Mouse (Mus musculus) left cerebral cortex, postnatal 4 days (tissue): Measurements from ENCODE around the gene Evc2. TPM values are rescaled to one million over a fixed set of nuclear protein-coding genes. Genes with fewer than 3 reads are reported as not detected.

Source experiments
- DNase-seq: peaks from one replicate; pipeline ENCODE4 v3.0.0-alpha.2; 2022
- intact Hi-C: fragments of 180-260 bp; cut with DNase I; formaldehyde crosslinking; loops from one replicate; pipeline ENCODE4 v1.15.1; 2025
- total RNA-seq, 2 experiments: library from RNA; stranded (reverse); gene quantifications; 2 replicates each; pipeline ENCODE4 v1.2.3; 2021

Gene Evc2
- total RNA-seq, 2 experiments from 2014 or later: 4.2 TPM

- DNase-seq: no peak
- intact Hi-C loops: no loop called here
These were observed 129.3 kb downstream of the Evc2 start for GRCm38 (mm10) chr5:37467646-37468045.

GRCm38 (mm10) chr5:37469031-37469430 lies 130.7 kb downstream of the Evc2 start:
- DNase-seq: no peak
- intact Hi-C loops: no loop called here

GRCm38 (mm10) chr5:37471584-37471983 lies 133.3 kb downstream of the Evc2 start:
- intact Hi-C loops: no loop called here
- DNase-seq: peak; percentile 50

- intact Hi-C loops: no loop called here
- peak; percentile 50 for DNase-seq
These were observed 133.8 kb downstream of the Evc2 start for GRCm38 (mm10) chr5:37472025-37472608.

Other genes with a start within 250 kb of the Evc2 start
- 1,000 to 10,000 TPM; 1,527 to 1,566 TPM for gene Crmp1, start 96.6 kb upstream of the Evc2 start, total RNA-seq
- 1 to 10 TPM; 6.6 to 7.9 TPM for gene Evc, start 1.6 kb upstream of the Evc2 start, total RNA-seq